In genomic region chr2:135658486-135659390, GRCm38 (mm10) we compare ENCODE assay signal across 8 mouse cellular contexts. TPM values are rescaled to one million over a fixed set of nuclear protein-coding genes. Genes with fewer than 3 reads are reported as not detected.
DNase-seq lines count a peak whose midpoint lies in the region; TF ChIP-seq lines count a peak whose summit lies in the region.

Gene Plcb4, plus strand, starts transcription at chr2:135659011.

- intact Hi-C loops in gastrocnemius, postnatal 14 days (cut with DNase I; ENCODE audit: low total_unique reads), result loop anchor here (10.0 kb wide), 1 partner anchor 94 kb away; no protein-coding TSS in a partner anchor

- peak; percentile 62 for TF ChIP-seq POLR2A in cortical plate, adult 2 months (IDR thresholded peaks at IDR 0.05; ENCODE audit: extremely low read depth, insufficient read depth, low read length)

- DNase-seq in adrenal gland, adult (ENCODE audit: inconsistent age in 2 of 2, low spot score in 1 of 2), result peak; percentile 90 to 96
- DNase-seq in gastrocnemius, postnatal 14 days, result peak; percentile 87
- DNase-seq in hindlimb bud, embryonic 11.5 days (ENCODE audit: extremely low spot score, low read depth, low spot score), result peak; percentile 49
- DNase-seq in left cerebral cortex, adult 18-20 months (ENCODE audit: low spot score in 2 of 2), result peak; percentile 82 to 84
- peak; percentile 88 to 90 for DNase-seq in lung, postnatal 4 days
- peak; percentile 88 for DNase-seq in retina, embryonic 14.5 days (ENCODE audit: low spot score)
- peak; percentile 88 for DNase-seq in thymus, postnatal 25 days

- TF ChIP-seq CTCF in cortical plate, adult 2 months (IDR thresholded peaks at IDR 0.05; ENCODE audit: extremely low read depth, insufficient read depth, low read length), result no peak

- peak within 1 kb of the TSS; percentile 85 for H3K27ac ChIP-seq in cortical plate, adult 2 months (ENCODE audit: insufficient read depth, low read length)

- no peaks in the 10 kb centered on the region for H3K4me1 ChIP-seq in cortical plate, adult 2 months (ENCODE audit: control insufficient read depth, insufficient read depth, low read length)

- H3K4me3 ChIP-seq in cortical plate, adult 2 months (ENCODE audit: insufficient read depth, low read length), result peak within 1 kb of the TSS; percentile 43

RNA-seq across cellular contexts. Expression of gene Plcb4, which starts in this region (rescaled TPM):
- 42.0 and 43.0 TPM in 2 replicates for polyA plus RNA-seq in cortical plate, adult 2 months (2012; rRNA removed)
- 10 to 100 TPM; 25.7 to 34.5 TPM for total RNA-seq in gastrocnemius, postnatal 14 days (2021)
- total RNA-seq in left cerebral cortex, adult 18-20 months (2021), result 10 to 100 TPM; 64.6 to 77.5 TPM

Comparison
In these comparisons a context has a peak if more than half of its experiments do, and no peak if none do; other contexts are left out.
1. Peak in every context shown above with its lines: DNase-seq, H3K4me3 ChIP-seq and H3K27ac ChIP-seq.